Mouse (Mus musculus) erythroblast, embryonic 14.5 days (primary cell): ENCODE measurements at regions not wholly inside any gene's neighbourhood (a gene's known extent, or its start where the extent isn't known, plus 50 kb on each side); places are given as distances from the start of the nearest gene placed in this dataset.

ENCODE experiments used
- GATA1 ChIP-seq: IDR thresholded peaks from 2 replicates; pipeline ENCODE4 v1.6.1; 2012; ENCODE audit warnings: low read length, inconsistent platforms, mixed read lengths
- TAL1 ChIP-seq: IDR thresholded peaks from 3 replicates; pipeline ENCODE4 v1.6.1; 2012; ENCODE audit warnings: low read length, inconsistent platforms, mixed read lengths

DNA sequence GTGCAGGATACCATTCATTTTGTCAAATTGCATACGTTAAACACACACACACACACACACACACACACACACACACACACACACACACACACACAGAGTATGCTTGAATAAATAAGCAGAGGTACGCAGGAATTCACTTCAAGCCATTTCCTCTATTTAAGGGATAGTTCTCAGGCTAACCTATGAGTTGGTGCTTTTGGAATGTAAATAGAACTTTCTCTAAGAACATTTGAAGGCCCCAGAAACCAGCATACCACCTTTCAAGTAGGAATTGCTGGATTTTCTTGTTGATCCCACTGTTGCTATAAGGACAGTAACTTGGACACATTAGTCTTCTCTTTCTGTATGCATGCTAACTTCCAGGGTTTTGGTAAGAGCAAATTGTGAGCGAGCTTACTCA lies 66.7 kb upstream of the Kitl start:
- TF ChIP-seq TAL1 (no peak), GATA1 (no peak)
